Mouse (Mus musculus): ENCODE results near the gene Phf21b. TPM values are rescaled to one million over a fixed set of nuclear protein-coding genes. Genes with fewer than 3 reads are reported as not detected.
A peak's percentile ranks its signal among the peaks of the same experiment; 100 is the strongest.

Gene Phf21b
- total and polyA plus RNA-seq, 2 experiments from 2014 or later: 2.5 to 29.7 TPM

GRCm38 (mm10) chr15:84891246-84891645, 35.4 kb upstream of the Phf21b start:
- 49% methylated on average over 3 of the region's 3 CpGs for WGBS
- no peak for TF ChIP-seq CTCF (IDR thresholded peaks at IDR 0.05; ENCODE audit: low read depth)

DNA sequence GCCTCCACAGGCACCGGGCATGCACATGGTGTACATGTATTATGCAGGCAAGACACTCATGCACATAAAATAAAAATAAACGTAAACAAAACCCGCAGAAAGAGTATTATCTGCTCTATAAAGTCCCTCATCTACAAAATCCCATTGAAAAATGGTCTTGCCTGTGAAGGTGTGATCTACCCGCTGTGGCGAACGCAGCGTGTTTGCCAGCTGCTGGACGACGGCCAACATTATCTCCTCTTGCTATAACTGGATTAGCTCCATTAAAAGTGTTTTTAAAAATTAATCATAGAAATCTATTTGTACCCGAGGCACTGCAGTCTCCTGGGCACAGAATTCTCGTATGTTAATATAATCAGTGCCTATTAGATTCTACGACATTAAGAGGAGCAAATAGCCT, 32.2 kb upstream of the Phf21b start:
- Histone ChIP-seq H3K4me2 (ENCODE audit: low read depth, low read length) (no peak overlapping the region), H3K36me3 (ENCODE audit: insufficient read depth, low read length) (no peaks in the 10 kb centered on the region), H3K9ac (replicated peaks; ENCODE audit: low read length) (no peak overlapping the region), H3K27me3 (ENCODE audit: insufficient read depth, low read length) (no peaks in the 10 kb centered on the region), H3K4me1 (ENCODE audit: insufficient read depth, low read length) (no peaks in the 10 kb centered on the region), H3K27ac (no peak overlapping the region), H3K4me3 (ENCODE audit: low read length) (no peak overlapping the region), H3K9me3 (ENCODE audit: low read length) (no peaks in the 10 kb centered on the region)
- TF ChIP-seq CTCF (IDR thresholded peaks at IDR 0.05; ENCODE audit: low read depth): no peak
- ATAC-seq (no peak), DNase-seq (ENCODE audit: low spot score) (peak; percentile 58)
- 52% methylated on average over 12 of the region's 12 CpGs for WGBS

More at GRCm38 (mm10) chr15:84891246-84891645, 35.4 kb upstream of the Phf21b start:
- Histone ChIP-seq H3K4me1 (ENCODE audit: insufficient read depth, low read length) (no peaks in the 10 kb centered on the region), H3K27me3 (ENCODE audit: insufficient read depth, low read length) (no peaks in the 10 kb centered on the region), H3K36me3 (ENCODE audit: insufficient read depth, low read length) (no peaks in the 10 kb centered on the region), H3K4me2 (ENCODE audit: low read depth, low read length) (no peak overlapping the region), H3K9me3 (ENCODE audit: low read length) (no peaks in the 10 kb centered on the region), H3K4me3 (ENCODE audit: low read length) (no peak overlapping the region), H3K27ac (no peak overlapping the region), H3K9ac (replicated peaks; ENCODE audit: low read length) (no peak overlapping the region)
- ATAC-seq: no peak
- DNase-seq (ENCODE audit: low spot score): no peak

- H3K4me1 ChIP-seq (ENCODE audit: insufficient read depth, low read length): no peaks in the 10 kb centered on the region
- no peak overlapping the region for H3K4me2 ChIP-seq (ENCODE audit: low read depth, low read length)
- no peaks in the 10 kb centered on the region for H3K27me3 ChIP-seq (ENCODE audit: insufficient read depth, low read length)
- TF ChIP-seq CTCF (IDR thresholded peaks at IDR 0.05; ENCODE audit: low read depth): no peak
- DNase-seq (ENCODE audit: low spot score): no peak
- no peaks in the 10 kb centered on the region for H3K9me3 ChIP-seq (ENCODE audit: low read length)
- H3K4me3 ChIP-seq (ENCODE audit: low read length): no peak overlapping the region
- no peak for ATAC-seq
- H3K27ac ChIP-seq: no peak overlapping the region
- 81% methylated on average over 12 of the region's 12 CpGs for WGBS
- no peaks in the 10 kb centered on the region for H3K36me3 ChIP-seq (ENCODE audit: insufficient read depth, low read length)
- no peak overlapping the region for H3K9ac ChIP-seq (replicated peaks; ENCODE audit: low read length)
These were observed 21.4 kb upstream of the Phf21b start for GRCm38 (mm10) chr15:84877029-84877815.

DNA sequence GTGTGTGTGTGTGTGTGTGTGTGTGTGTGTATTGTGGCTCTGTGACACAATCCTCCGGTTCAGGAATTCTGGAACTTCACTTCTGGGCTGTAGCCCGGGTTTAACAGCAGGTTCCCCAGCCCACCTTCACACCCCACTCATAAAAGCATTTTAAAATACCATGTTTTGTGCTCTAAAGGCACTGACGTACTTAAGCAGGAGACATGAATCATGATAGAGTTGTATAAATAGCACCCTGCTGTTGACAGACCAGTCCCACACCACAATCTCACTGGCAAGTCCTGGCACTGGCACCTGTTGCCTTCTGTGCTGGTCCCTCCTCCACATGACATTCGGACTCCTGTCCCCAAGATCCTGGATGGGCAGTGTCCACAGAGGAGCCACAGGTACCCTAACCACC, 18.0 kb upstream of the Phf21b start:
- ATAC-seq: no peak
- H3K4me1 ChIP-seq (ENCODE audit: insufficient read depth, low read length): no peaks in the 10 kb centered on the region
- 80% methylated on average over 4 of the region's 4 CpGs for WGBS

DNA sequence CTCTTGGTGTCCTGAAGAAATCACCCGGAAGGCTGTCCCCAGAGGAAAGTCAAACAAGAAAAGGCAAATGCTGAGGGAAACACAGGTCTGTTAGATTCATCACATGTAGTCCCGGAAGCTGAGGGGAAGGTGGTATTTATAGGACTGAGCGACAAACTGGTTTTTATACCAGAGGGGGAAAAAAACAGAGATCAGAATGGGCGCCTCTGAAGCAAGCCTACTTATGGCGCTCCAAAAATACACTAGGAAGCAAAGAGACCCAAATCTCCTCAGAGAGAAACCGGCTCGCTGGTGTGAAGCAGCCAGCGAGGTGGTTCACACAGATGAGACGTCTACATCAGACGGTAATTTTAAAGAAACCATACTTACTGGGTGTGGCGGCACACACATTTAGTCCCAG, 17.2 kb upstream of the Phf21b start:
- DNase-seq (ENCODE audit: low spot score) (no peak), ATAC-seq (no peak)
- Histone ChIP-seq H3K27me3 (ENCODE audit: insufficient read depth, low read length) (no peaks in the 10 kb centered on the region), H3K27ac (no peak overlapping the region), H3K4me2 (ENCODE audit: low read depth, low read length) (no peak overlapping the region), H3K36me3 (ENCODE audit: insufficient read depth, low read length) (no peaks in the 10 kb centered on the region), H3K4me1 (ENCODE audit: insufficient read depth, low read length) (no peaks in the 10 kb centered on the region), H3K9me3 (ENCODE audit: low read length) (no peaks in the 10 kb centered on the region), H3K4me3 (ENCODE audit: low read length) (no peak overlapping the region), H3K9ac (replicated peaks; ENCODE audit: low read length) (no peak overlapping the region)
- no peak for TF ChIP-seq CTCF (IDR thresholded peaks at IDR 0.05; ENCODE audit: low read depth)
- 83% methylated on average over 11 of the region's 11 CpGs for WGBS

More for the DNA sequence above, 18.0 kb upstream of the Phf21b start:
- no peak overlapping the region for H3K9ac ChIP-seq (replicated peaks; ENCODE audit: low read length)
- no peaks in the 10 kb centered on the region for H3K36me3 ChIP-seq (ENCODE audit: insufficient read depth, low read length)
- no peak for TF ChIP-seq CTCF (IDR thresholded peaks at IDR 0.05; ENCODE audit: low read depth)
- H3K27me3 ChIP-seq (ENCODE audit: insufficient read depth, low read length): no peaks in the 10 kb centered on the region
- DNase-seq (ENCODE audit: low spot score): no peak
- no peak overlapping the region for H3K4me3 ChIP-seq (ENCODE audit: low read length)
- no peak overlapping the region for H3K4me2 ChIP-seq (ENCODE audit: low read depth, low read length)
- no peak overlapping the region for H3K27ac ChIP-seq
- no peaks in the 10 kb centered on the region for H3K9me3 ChIP-seq (ENCODE audit: low read length)

- Histone ChIP-seq H3K4me3 (ENCODE audit: low read length) (no peak overlapping the region), H3K9ac (replicated peaks; ENCODE audit: low read length) (no peak overlapping the region), H3K4me2 (ENCODE audit: low read depth, low read length) (no peak overlapping the region), H3K4me1 (ENCODE audit: insufficient read depth, low read length) (no peaks in the 10 kb centered on the region), H3K27ac (no peak overlapping the region), H3K9me3 (ENCODE audit: low read length) (no peaks in the 10 kb centered on the region), H3K27me3 (ENCODE audit: insufficient read depth, low read length) (no peaks in the 10 kb centered on the region), H3K36me3 (ENCODE audit: insufficient read depth, low read length) (no peaks in the 10 kb centered on the region)
- no peak for ATAC-seq
- DNase-seq (ENCODE audit: low spot score): no peak
- 82% methylated on average over 3 of the region's 3 CpGs for WGBS
- no peak for TF ChIP-seq CTCF (IDR thresholded peaks at IDR 0.05; ENCODE audit: low read depth)
These were observed 16.0 kb upstream of the Phf21b start for GRCm38 (mm10) chr15:84871802-84872201.

DNA sequence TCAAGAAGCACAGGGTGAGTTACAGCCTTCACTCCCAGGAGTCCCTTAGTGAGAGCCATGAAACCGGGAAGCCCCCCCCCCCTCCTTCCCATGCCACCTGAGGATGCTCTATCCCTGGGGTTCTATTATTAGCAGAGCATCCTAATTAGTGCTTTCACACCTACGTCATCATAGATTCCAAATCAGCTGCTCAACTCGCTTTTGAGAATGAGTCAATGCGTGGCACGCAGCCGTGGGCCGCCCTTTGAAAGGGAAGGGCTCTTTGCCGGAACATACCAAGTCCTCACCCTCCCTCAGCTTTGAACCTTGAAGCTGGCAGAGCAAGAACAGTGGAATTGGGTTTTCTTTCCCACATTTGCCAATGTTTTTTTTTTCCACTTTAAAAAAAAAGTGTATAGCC, 6.1 kb upstream of the Phf21b start:
- Histone ChIP-seq H3K4me1 (ENCODE audit: insufficient read depth, low read length) (peaks cover 2% of the 10 kb centered on the region; the same call in 1 of the 2 replicates), H3K36me3 (ENCODE audit: insufficient read depth, low read length) (no peaks in the 10 kb centered on the region), H3K4me3 (ENCODE audit: low read length) (no peak overlapping the region), H3K4me2 (ENCODE audit: low read depth, low read length) (no peak overlapping the region), H3K9me3 (ENCODE audit: low read length) (no peaks in the 10 kb centered on the region), H3K9ac (replicated peaks; ENCODE audit: low read length) (no peak overlapping the region), H3K27me3 (ENCODE audit: insufficient read depth, low read length) (no peaks in the 10 kb centered on the region), H3K27ac (no peak overlapping the region)
- DNase-seq (ENCODE audit: low spot score) (no peak), ATAC-seq (no peak)
- TF ChIP-seq CTCF (IDR thresholded peaks at IDR 0.05; ENCODE audit: low read depth): no peak
- 88% methylated on average over 8 of the region's 8 CpGs for WGBS

Data from hindbrain, postnatal 0 days (tissue).